Mouse (Mus musculus) layer of hippocampus, postnatal 25 days (tissue): ENCODE measurements around the gene Prr15l. TPM values are rescaled to one million over a fixed set of nuclear protein-coding genes. Genes with fewer than 3 reads are reported as not detected.
A peak's percentile ranks its signal among the peaks of the same experiment; 100 is the strongest.

Experiments
- DNase-seq, 2 experiments: peaks; one replicate each; pipeline ENCODE4 v3.0.0; 2022; ENCODE audit warnings: mixed read lengths in 2 of 2, low spot score in 1 of 2; ENCODE audit errors: extremely low spot score in 1 of 2
- total RNA-seq, 2 experiments: library from RNA; stranded (reverse); gene quantifications; 2 replicates each; pipeline ENCODE4 v1.2.3; 2021

Gene Prr15l
- total RNA-seq, 2 experiments from 2014 or later = not detected

DNA sequence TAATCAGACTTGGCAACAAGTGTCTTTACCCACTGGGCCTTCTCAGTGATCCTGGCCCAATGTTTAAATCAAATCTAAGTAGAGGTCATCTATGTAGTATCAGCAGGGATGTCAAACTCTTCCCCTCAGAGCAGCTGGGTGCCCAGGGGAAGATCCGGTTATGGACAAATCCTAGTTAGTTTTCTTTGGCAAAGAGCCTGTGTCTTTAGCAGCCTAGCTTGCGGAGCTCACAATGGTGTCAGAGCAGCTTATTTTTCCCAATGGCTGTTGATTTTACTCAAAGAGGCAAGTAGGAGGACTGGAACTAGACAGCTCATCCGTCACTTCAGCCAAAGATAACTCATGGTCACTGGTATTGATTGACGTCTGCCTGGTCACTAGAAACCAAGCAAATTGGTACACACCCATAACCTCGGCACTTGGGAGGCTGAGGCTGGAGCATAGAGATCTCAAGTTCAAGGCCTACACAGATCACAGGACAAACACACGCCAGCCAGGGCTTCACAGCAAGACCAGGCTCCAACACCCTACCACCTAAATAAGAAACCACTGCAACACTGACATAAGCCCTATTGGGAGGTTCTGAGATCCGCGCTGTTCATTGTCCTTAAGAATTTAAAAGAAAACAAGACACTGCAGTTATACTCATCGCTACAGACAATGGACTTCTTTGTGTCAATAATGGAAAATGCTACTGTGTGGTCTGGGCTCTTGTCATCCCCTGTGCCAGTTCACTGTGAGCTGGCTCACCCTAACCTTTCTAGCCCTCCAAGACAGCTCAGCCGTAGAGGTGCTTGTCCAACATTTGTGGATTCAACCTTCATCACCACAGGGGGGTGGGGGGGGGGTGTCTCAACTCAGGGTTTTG, 47.8 kb downstream of the Prr15l start:
- DNase-seq = no peak

DNA sequence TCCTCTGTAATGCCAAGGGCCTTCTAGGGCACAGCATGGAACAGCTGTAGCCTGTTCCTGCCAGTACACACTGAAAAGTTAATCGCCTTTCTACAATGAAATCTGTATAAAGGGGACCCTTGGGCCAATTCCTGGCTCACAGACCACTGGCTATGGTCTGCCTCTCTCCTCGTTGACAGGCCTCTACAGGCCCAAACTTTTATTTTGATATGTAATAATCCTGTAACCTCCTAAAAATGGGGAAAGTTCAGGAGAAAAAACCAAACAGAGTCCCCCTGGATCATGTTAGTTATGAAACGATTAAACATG, 48.4 kb downstream of the Prr15l start:
- no peak for DNase-seq

DNA sequence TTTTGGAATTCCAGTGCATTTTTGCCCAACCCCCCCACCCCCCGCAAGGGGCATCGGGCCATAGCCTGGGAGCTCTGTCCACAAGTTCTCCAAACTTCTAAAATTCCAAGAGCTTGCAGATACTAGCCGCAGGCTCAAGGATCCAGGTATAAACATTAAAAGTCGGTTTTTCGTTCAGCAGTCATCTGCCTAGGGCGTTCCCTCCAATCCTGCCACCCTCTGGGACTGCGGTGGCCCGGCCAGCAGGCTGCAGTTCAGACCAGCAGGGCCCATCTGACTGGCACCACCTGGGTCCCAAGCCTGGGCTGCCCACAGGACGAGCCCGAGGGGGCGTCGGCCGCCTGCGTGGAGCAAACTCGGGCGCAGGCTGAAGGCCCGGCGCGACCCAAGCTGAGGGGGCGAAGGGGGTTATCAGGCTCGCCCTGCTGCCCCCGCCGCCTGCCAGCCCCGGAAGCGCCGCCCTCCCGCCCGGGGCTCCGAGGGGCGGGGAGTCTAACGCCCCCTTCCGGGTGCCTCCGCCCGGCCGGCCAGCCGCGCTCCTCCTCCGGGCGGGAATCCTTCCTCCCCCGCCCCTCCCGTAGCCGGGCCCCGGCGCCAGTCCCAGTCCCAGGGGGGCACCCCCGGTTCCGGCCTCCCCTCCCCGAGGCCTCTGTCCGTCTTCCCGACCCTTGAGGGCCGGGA, 49.1 kb downstream of the Prr15l start:
- DNase-seq = peak in 1 of 2 experiments; percentile 66

DNA sequence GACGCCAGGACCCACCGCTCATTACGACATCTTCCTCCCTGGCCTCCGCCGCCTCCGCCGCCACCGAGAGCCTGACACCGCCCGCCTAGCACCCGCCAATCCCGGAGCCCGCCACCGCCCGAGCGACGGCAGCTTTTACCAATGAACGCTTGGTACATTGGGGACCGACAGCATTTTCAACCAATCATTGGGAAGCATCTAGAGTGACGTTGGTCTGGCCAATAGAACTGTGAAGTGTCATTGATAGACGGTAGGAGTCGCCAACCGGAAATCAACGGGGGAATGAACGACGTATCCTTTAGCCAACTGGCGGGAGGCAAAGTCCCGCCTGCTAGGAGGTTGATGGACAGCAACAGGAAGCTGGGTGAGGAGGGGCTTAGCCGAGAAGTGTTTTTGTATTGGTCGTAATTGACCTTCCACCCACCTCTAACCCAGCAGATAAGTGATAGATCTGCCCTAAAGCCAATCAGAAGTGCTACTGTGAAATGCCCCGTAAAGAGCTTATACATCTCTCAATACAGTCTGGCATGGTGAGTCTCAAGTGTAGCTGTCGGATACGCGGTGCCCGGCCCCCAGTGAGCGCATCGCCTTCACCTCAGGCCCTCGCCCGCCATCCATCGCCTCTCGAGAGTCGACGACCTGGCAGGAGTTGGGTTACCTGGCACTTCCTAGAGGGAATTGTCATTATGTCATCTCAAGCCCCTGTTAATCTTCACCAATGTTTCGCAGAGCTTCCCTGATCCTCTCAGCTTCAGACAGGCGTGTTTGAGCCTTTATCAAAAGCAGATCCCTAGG, 49.9 kb downstream of the Prr15l start:
- peak; percentile 92 to 98 for DNase-seq

DNA sequence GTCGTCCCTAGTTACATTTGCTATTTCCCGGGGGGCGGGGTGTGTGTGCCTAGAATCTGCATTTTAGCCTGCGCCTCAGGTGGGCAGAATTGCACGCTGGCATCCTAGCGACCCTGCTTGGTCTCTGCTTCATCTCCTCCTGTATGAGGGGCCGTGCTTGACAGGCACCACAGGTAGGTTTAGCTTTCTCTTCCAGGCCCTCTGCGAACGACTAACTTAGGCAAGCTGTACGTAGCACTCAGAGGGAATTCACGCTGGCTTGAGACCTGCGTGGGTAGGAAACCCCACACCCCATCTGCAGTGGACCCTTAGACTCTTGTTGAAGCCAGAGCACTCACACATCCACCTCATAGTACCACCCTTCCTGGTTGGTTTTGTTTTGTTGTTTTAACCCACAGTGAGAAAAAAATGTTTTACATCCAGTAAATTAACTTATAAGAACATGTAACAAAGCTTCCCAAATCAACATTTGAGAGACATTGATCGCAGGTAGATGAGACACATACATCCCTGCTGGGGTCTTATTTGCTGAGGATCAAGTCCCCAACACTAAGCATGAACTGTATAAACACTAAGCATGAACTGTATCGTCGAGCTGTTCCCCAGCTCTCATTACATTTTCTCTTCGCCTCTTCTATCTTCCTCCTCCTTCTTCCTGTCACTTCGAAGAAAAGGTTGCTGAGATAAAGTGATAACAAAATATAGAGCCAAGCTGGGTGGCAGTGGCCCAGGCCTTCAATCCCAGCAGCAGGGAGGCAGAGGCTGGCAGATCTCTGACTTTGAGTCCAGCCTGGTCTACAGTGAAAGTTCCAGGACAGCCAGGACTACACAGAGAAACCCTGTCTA, 50.7 kb downstream of the Prr15l start:
- DNase-seq = no peak

DNA sequence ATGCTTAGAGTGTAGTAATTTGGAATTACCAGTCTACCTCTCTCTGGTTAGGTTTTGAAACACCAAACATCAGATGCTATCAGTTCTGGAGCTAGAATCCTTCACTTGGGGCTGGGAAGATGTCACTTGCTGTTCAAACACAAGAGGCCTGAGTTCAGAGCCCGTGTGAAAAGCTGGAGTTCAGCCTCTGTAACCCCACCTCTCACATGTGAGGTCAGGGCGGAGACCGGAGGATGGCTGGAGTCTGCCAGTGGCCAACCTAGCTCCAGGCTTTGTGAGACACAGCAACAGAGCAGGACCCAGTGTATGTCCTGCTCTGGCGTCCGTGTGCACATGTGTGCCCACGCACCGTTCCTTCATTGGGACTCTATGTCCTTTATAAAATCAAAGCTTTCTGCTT, 51.4 kb downstream of the Prr15l start:
- no peak for DNase-seq

DNA sequence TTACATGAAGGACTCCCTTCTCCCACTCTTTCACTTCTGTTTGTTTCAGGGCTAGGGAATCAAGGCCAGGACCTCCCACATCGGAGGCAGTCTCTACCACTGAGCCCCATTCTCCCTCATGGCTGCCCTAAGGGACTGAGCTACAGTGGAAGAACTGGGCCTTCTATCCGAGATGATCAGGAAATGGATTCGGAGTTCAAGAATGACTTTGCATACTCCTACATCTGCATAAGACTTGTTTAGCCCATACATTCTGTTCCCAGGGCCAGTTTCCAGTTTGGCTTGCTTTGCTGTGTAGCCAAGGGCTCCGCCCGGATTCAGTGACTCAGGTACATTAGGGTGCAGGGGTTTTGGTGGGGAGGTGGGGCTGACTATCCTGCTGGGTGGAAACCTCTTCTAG, 52.1 kb downstream of the Prr15l start:
- DNase-seq = no peak

DNA sequence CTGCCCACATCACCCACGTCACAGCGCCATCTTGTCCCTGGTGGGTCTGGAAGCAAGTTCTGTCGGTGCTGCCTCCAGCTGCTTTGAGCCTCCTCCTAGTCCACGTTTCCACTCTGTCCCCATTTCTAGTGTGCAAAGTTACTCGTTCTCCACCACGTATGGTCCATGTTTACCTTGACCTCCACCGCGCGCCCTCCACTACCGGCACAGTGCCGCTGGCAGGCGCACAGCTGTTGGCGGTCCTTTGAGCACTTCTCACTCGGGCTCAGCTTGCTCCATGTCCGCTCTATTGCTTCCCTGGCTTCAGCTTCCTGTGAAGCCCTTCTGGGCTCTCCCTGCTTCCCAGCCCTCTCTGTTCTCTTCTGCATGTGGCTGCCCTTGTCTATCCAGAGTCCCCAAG, 53.6 kb downstream of the Prr15l start:
- no peak for DNase-seq

DNA sequence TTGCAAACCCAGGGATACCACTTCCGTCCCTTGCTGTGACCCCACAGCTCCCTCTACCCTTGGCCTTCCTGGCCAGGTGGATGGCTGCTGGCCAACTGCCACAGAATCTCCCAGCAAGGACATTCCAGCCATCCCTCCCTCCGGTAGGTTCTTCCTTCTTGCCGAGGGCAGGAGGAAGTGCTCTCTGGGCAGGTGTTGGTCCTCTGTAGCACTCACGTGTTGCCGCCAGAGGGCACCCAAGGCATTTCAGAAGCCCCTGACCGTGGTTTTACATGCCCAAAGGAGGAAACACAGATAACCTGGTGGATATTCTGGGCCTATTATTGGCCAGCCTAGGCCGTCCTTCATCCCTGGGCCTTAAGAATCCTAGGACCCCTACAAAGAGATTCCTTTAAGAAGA, 54.5 kb downstream of the Prr15l start:
- peak; percentile 78 to 85 for DNase-seq

DNA sequence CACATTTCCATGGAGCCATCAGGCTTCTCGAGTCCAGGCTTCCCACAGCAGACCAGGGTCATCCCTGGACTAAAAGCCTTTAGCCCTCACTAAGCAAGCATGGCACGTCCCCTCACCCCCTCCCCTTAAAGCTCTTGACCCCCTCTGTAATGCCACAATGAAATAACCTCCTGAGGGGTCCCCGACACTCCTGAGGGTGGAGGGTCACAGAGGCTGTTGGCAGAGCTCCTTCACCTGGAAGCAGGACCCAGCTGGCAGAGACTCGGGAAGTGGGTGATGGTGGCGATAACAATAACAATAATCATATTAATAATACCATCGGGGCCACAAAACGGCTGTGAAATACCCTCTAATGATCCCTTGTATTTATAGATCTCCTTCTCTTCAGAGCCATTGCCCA, 55.0 kb downstream of the Prr15l start, which contains the start of gene Sp2:
Sp2 (minus strand) TSS at position 101 of the 400 bp plus-strand sequence.
- no peak for DNase-seq

DNA sequence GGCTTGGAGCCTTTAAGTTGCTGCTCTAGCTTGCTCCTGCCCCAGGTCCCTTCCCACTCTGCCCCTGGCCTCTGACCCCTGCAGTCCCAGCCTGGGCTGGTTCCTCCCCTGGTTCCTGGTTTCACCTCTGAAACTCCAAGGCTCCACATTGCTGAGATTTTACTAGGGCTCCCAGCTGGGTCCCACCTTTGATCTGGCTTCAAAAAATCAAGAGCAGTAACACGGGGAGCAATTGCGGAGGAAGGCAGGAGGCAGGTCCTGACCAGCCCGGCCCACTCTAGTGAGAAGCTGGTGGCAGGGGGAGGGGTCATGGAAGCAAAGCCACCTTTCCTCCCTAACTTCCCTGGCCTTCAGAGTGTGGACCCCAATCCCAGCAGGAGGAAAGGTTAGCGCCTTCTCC, 57.0 kb downstream of the Prr15l start:
- no peak for DNase-seq

DNA sequence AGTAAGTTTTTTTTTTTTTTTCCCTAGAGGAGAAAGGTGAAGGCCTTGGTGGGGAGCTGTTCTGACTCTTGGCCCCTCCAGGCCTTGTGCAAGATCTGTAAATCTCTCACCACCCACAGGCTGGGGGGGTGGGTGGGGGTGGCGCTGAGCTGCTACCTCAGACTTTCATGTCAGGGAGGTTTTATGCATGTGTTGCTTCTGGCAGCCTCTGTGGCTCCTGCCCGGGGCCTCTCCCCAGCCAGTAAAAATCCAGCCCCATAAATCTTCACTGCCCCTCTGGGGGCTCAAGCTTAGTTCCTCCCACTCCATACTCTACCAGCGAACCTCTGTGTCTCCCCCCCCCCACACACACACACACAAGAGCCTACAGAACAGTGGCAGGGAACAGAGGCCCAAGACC, 58.6 kb downstream of the Prr15l start:
- DNase-seq = no peak

Other genes starting within 250 kb of the Prr15l start
- 10 to 100 TPM; 40.9 to 49.4 TPM for gene Snx11, start 150.5 kb upstream of the Prr15l start, total RNA-seq
- gene Cbx1, start 139.0 kb upstream of the Prr15l start, total RNA-seq = 10 to 100 TPM; 49.4 to 52.0 TPM
- gene Nfe2l1, start 98.1 kb upstream of the Prr15l start, total RNA-seq = 100 to 1,000 TPM; 215 to 234 TPM
- gene Copz2, start 78.2 kb upstream of the Prr15l start, total RNA-seq = 1 to 10 TPM; 6.5 to 6.8 TPM
- 10 to 100 TPM; 35.8 to 37.2 TPM for gene Cdk5rap3, start 11.6 kb upstream of the Prr15l start, total RNA-seq
- 10 to 100 TPM; 35.1 to 37.9 TPM for gene Pnpo, start 15.9 kb downstream of the Prr15l start, total RNA-seq
- gene Sp2, start 54.9 kb downstream of the Prr15l start, total RNA-seq = 10 to 100 TPM; 12.8 to 15.0 TPM
- 1 to 10 TPM in 1 of 2 experiments, under 1 TPM in 1; 0.86 to 1.8 TPM for gene Sp6, start 85.3 kb downstream of the Prr15l start, total RNA-seq
- gene Scrn2, start 101.8 kb downstream of the Prr15l start, total RNA-seq = 1 to 10 TPM; 4.0 to 4.2 TPM
- gene Lrrc46, start 113.3 kb downstream of the Prr15l start, total RNA-seq = 1 to 10 TPM in 1 of 2 experiments, under 1 TPM in 1; 0.74 to 1.0 TPM
- 10 to 100 TPM; 76.3 to 83.6 TPM for gene Mrpl10, start 113.5 kb downstream of the Prr15l start, total RNA-seq
- 10 to 100 TPM; 15.8 to 16.5 TPM for gene Osbpl7, start 122.5 kb downstream of the Prr15l start, total RNA-seq
- gene Tbx21, start 187.2 kb downstream of the Prr15l start, total RNA-seq = under 1 TPM in 1 of 2 experiments, not detected in 1; 0.10 TPM
- gene Tbkbp1, start 223.4 kb downstream of the Prr15l start, total RNA-seq = 10 to 100 TPM; 75.8 to 82.0 TPM